Mouse (Mus musculus) cortical plate, adult 2 months (tissue): ENCODE measurements around the gene Aqr. TPM values are rescaled to one million over a fixed set of nuclear protein-coding genes. Genes with fewer than 3 reads are reported as not detected.
"Not testable (repeated sequence)": the region's sequence is repeated elsewhere in the genome, so short reads cannot be mapped to it uniquely, and the experiment has no call there.

Source experiments
- H3K27ac ChIP-seq: fragments of 200-500 bp; 2 replicates; pipeline ENCODE4 v1.5.1; 2012; ENCODE audit warnings: low read length, control low read depth, inconsistent platforms; ENCODE audit not compliant: insufficient read depth
- H3K4me1 ChIP-seq: fragments of 200-500 bp; 2 replicates; pipeline ENCODE4 v1.6.1; 2011; ENCODE audit warnings: low read length; ENCODE audit not compliant: control insufficient read depth, insufficient read depth
- H3K4me3 ChIP-seq: fragments of 200-500 bp; 2 replicates; pipeline ENCODE4 v1.5.1; 2011; ENCODE audit warnings: mild to moderate bottlenecking, low read length, control low read depth; ENCODE audit not compliant: insufficient read depth
- CTCF ChIP-seq: fragments of 200-500 bp; IDR thresholded peaks from 2 replicates; pipeline ENCODE4 v1.5.1; 2011; ENCODE audit warnings: mild to moderate bottlenecking, control low read depth, low read length; ENCODE audit not compliant: insufficient read depth; ENCODE audit errors: extremely low read depth
- POLR2A ChIP-seq: fragments of 200-500 bp; IDR thresholded peaks from 2 replicates; pipeline ENCODE4 v1.6.1; 2011; ENCODE audit warnings: mild to moderate bottlenecking, low read length, control low read depth; ENCODE audit not compliant: insufficient read depth; ENCODE audit errors: extremely low read depth
- polyA plus RNA-seq: library from polyadenylated mRNA; depleted of rRNA; stranded (reverse); fragments of >200 nt; gene quantifications from 2 replicates; pipeline ENCODE4 v1.2.3, GENCODE M21; 2012; rRNA removed

Aqr gene
- 23.3 and 26.0 TPM in 2 replicates for polyA plus RNA-seq

DNA sequence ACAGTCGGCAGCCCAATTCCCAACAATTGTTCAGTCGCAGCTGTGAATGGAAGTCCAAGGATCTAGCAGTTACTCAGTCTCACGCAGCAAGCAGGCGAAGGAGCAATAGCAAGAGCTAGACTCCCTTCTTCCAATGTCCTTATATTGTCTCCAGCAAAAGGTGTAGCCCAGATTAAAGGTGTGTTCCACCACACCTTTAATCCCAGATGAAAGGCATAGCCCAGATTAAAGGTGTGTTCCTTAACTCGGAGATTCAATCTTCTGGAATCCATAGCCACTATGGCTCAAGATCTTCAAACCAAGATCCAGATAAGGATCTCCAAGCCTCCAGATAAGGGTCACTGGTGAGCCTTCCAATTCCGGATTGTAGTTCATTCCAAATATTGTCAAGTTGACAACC, at the start of gene Aqr:
TSS of gene Aqr (minus strand) at position 101 of the 400 bp plus-strand sequence.
- not testable (repeated sequence) for H3K27ac ChIP-seq, H3K4me1 ChIP-seq, H3K4me3 ChIP-seq

DNA sequence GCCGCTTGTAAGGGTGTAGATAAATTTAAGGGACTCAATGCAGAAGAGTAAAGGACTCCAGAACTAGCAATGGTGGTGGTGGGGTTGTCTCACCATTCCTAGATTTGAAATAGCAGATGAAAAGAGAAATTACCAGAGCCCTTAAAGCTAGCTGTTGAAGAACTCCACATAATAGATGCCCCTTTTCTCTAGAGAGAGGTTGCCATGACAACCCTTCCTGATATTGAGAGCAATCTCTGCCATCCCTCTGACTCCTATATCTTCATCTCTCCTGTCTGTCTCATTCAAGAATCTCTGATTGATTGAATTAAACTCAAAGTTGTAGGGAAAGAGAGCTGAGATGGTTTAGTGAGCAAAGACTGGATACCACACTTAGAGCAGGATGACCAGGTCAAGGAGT, 49.7 kb upstream of the Aqr start:
- Histone ChIP-seq H3K27ac (no peak overlapping the region), H3K4me1 (no peaks in the 10 kb centered on the region), H3K4me3 (no peak overlapping the region)
- TF ChIP-seq POLR2A (no peak), CTCF (no peak)

DNA sequence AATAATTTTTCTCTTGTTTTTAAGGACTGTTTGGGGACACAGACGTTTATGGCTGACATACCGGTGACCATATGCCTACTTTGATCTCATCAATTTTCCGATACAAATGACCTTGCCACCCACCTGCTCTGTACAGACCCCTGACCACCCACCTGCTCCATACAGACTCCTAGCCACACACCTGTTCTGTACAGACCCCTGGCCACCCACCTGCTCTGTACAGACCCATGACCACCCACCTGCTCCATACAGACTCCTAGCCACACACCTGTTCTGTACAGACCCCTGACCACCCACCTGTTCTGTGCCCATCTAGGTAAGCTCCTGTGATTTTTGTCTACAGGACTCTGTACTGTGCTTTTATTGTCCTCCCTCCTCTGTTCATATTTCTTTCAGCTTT, 48.8 kb upstream of the Aqr start:
- no peak overlapping the region for H3K27ac ChIP-seq
- no peaks in the 10 kb centered on the region for H3K4me1 ChIP-seq
- TF ChIP-seq POLR2A: no peak
- TF ChIP-seq CTCF: no peak
- no peak overlapping the region for H3K4me3 ChIP-seq

DNA sequence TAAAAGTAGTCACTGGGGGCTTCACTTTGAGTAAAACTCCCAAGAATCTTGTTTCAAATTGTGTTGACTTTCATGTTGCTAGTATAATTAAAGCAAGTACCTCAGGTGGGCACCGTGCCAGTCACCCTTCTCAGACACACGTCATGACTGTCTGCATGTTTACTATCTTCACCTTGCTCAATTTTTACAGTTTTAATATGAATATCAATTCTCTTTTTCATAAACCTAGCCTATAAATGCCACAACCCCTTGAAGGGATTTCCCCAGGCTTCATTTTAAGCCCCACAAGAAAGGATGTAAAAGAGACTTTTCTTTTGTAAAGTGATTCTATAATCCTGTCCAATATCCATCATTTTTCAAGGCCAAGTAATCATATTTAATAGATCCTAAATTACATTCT, 44.4 kb upstream of the Aqr start:
- H3K4me3 ChIP-seq: no peak overlapping the region
- H3K27ac ChIP-seq: no peak overlapping the region
- TF ChIP-seq POLR2A (no peak), CTCF (no peak)
- no peaks in the 10 kb centered on the region for H3K4me1 ChIP-seq

DNA sequence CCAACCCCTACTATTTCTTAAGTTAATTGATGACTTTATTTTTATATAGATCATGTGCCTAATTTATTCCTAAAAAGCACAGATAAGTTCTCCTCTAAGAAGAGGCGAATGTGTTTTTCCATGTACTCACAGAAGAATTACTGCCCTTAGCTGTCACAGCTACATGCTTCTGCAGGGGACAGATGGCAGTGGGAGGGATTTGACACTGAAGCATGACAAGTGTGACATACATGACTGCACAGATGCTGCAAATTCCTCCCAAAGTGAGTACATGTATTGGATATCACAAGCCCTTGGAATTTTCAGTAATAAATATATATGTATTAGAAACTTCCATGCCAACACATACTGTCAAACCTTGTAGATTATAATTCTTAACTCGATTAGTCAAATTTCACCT, 41.8 kb upstream of the Aqr start:
- Histone ChIP-seq H3K4me1 (no peaks in the 10 kb centered on the region), H3K4me3 (no peak overlapping the region), H3K27ac (no peak overlapping the region)
- no peak for TF ChIP-seq CTCF
- no peak for TF ChIP-seq POLR2A

DNA sequence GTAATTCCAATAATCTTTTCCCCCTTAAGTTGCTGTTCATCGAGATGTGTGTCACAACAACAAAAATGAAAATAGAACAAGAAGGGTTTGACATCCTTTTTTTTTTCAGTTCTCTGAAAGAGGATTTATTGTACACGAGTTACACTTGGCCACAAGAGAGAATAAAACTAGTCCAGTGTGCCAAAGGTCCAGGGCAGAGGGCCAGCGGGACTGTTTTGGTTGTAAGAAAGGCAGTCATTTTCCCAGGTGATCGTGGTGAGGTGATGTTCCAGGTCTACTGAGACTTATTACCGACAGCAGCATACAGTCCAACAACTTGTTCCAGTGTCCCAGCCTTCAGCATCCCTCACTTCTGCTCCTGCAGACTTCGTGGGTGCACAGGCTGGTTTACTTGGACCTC, 18.2 kb upstream of the Aqr start:
- no peak overlapping the region for H3K27ac ChIP-seq
- TF ChIP-seq CTCF (no peak), POLR2A (no peak)
- no peaks in the 10 kb centered on the region for H3K4me1 ChIP-seq
- no peak overlapping the region for H3K4me3 ChIP-seq

DNA sequence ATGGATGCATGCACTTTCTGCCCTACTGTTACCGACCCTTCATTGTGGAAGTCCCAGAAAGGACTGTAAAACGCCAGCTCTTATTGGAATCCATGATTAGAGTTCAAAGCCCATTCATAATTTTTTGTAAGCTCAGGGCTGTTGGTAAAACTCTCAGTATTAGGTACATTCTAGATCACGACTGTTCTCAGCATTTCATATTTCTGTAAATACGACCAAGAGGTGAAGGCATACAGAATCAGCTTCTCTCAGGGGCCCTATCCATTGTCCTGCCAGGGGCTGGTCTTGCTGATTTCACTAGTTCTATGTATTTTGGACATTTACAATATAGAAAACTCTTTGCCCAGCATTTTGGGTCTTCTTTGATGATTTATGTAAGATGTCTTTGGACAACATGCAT, 14.8 kb upstream of the Aqr start:
- Histone ChIP-seq H3K4me1 (peaks cover 2% of the 10 kb centered on the region; the same call in 1 of the 2 replicates), H3K4me3 (peak overlapping the region; percentile 91), H3K27ac (no peak overlapping the region)
- TF ChIP-seq CTCF (no peak), POLR2A (no peak)

DNA sequence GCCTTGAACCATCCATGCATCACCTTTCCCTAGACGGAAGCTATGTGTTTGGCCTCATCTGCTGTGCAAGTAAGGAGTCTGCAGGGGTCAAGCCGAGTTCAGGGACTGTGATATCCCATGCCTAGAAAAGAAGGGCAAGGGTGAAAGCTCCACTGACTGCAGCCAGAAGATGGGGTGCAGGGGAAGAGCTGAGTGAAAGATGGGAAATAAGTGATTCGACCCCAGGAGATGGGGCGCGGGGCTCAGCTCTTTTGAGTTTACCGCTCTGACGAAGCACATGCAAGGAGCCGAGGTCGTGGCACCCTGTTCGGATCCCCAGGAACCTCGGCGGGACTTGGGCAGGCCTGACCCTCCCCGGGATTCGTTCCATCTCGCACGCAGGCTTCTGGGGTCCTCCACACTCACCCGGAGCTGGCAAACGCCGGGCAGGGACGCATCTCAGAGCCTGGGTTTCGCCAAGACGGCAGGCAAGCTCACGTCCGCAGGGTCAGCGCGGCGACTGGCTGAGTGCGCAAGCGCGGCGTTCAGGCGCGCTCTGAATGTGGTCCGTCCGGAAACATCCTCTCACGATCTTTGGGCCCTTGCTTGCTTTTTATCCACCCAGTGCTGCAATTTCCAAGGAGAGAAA, 14.2 kb upstream of the Aqr start, which contains the start of gene Zfp770:
TSS of gene Zfp770 (minus strand) at position 538 of the 628 bp plus-strand sequence.
- Histone ChIP-seq H3K4me1 (peaks cover 2% of the 10 kb centered on the region; the same call in 1 of the 2 replicates), H3K27ac (peak within 1 kb of the TSS; percentile 49), H3K4me3 (peak within 1 kb of the TSS; percentile 91)
- peak; percentile 96 for TF ChIP-seq POLR2A
- TF ChIP-seq CTCF: no peak

DNA sequence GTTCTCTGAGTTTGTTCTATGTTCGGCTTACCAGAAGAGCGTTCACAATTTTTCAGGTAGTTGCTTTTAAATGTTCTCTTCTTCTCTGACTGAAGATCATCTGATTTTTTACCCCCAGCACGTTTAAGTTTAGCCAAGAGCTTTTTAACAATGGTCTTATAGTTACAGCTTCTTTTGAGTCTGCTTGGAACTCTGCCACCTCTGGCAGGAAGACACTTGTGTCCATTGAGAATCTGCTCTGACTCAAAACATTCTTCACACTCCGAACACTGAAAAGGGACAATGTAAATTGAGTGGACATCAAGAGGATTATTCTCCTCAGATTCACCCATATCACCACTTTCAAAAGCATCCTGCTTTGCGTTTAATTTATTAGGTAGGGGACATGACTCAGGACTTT, 9.6 kb upstream of the Aqr start:
- Histone ChIP-seq H3K4me3 (no peak overlapping the region), H3K27ac (no peak overlapping the region), H3K4me1 (peaks cover 2% of the 10 kb centered on the region; the same call in 1 of the 2 replicates)
- TF ChIP-seq POLR2A: no peak
- no peak for TF ChIP-seq CTCF

DNA sequence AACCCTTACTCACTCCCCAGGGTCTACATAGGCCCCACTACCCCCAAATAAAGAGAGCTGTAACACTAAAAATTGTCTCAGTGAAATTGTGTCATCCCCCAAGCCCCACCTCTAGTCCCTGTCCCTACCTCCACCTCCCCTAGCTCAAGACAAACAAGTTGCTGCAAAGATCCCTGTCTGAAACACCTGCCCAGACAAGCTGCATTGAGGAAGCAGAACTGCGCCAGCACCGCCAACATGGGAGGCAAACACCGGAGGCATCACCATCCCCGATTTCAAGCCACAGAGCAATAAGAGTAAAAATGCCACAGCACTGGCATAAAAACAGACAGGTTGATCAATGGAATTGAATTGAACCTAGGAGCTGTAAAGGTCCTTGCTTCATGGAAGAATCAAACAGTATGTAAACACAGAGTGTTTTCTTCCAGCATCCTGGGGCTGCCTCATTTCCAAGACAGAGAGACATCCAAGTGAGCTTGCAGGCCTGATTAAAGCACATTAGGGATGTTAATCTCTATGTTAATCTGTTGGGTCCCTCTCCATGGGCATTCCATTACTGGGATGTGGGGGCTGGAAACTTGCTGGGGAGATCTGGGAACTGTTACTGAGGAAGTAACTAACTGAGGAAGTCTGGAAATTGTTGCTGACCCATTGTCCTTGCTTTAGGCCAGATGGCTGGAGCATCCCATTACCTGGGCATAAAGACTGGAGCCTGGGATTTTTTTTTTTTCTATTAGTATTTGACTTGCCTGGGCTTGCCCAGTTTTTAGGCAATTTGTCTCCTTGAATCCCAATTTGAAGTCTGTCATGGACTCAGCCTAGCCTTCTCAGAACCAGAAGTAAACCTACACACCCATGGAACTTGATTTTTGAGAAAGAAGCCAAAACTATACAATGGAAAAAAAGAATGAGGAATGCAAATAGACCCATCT, 8.8 kb downstream of the Aqr start:
- Histone ChIP-seq H3K4me3 (no peak overlapping the region), H3K4me1 (no peaks in the 10 kb centered on the region; the same call in 1 of the 2 replicates), H3K27ac (no peak overlapping the region)
- no peak for TF ChIP-seq POLR2A
- no peak for TF ChIP-seq CTCF
